Mouse (Mus musculus) urinary bladder, postnatal 25 days (tissue): ENCODE results near the gene Nacad.

Source experiments
- DNase-seq: peaks from one replicate; pipeline ENCODE4 v3.0.0; 2022; ENCODE audit warnings: low spot score

The Nacad gene

GRCm38 (mm10) chr11:6581560-6581959 lies 24.3 kb downstream of the Nacad start:
- no peak for DNase-seq

DNA sequence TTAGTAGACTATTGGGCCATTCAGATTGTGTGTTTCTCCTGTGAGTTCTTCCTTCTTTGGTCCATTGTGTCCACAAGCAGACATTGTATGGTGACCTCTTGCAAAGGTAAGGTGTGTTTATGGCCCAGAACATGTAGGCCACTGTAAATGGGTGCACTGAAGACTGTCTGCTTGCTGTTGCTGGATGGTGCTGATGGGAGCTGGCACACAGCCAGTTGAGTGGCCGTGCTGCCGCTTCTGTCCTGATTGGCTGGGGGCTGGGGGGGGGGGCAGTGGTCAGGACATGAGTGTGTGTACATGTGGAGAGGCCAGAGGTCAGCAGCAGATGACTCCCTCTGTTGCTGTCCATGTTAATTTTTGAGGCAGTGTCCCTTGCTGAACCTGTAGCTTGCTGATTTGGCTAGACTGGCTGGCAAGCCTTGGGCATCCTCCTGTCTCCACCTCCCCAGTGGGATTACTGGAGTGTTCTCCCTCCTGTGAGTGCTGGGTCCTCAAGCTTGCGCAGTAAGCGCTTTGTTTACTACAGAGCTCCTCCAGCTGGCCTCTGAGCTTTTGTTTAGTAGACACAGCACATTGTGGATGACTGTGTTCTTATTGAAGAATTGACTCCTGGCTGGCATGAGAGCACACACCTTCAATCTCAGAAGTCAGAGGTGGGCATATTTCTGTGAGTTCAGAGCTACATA lies 25.6 kb downstream of the Nacad start:
- DNase-seq: no peak

DNA sequence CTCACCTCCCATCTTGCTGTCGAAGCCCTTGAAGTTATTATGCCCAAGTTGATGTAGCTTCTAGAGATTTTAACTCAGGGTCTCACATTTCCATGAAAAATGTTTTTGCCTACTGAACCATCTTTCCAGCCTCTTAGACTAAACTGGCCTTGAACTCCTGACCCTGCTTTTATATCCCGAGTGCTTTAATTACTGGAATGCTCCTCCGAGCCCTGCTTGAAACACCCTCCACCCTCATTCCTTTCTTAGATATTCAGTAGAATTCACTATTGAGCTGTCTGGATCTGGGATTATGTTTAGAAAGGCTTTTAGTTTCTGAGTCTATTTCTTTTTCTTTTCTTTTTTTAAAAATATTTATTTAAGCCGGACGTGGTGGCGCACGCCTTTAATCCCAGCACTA lies 26.5 kb downstream of the Nacad start:
- no peak for DNase-seq

DNA sequence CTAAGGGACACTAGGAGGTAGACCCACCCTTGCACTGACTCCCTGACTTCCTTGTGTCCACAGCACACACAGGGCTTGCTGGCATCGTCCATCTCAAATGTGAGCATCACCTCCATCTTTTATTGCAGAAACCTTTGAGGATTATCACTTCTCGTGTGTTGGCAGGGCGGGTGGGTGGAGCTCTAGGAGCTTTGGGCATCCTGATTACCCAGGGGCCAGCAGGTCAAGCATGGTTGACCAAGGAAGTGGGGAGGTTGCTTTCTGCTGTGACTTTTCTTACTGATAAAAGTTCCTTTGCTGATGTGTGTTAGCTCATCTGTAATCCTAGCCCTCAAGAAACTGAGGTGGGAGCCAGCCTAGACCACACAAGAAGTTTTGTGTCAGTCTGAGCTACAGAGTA lies 29.7 kb downstream of the Nacad start:
- DNase-seq: no peak

GRCm38 (mm10) chr11:6569410-6569777 lies 36.5 kb downstream of the Nacad start:
- DNase-seq: no peak

- no peak for DNase-seq
Observed at GRCm38 (mm10) chr11:6568584-6569409, 37.1 kb downstream of the Nacad start.

DNA sequence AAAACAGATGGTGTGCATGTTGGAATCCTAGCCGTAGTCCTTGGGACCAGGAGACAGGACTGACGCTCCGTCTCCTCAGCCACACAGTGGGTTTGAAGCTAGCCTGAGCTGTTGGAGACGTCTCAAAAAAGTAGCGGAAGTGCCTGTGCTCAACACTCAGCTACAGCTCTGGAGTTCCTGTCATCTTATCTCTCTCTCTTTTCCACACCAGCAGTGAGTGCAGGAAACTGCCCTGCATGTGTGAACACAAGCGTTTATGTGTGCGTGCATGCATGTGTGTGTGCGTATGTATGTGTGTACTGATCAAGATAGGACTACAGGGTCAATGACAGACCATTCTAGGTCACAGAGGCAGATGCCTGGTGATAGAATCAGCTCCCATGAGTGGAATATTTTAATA lies 37.9 kb downstream of the Nacad start:
- DNase-seq: no peak

GRCm38 (mm10) chr11:6566496-6566895 lies 39.4 kb downstream of the Nacad start:
- no peak for DNase-seq

- DNase-seq: no peak
Observed at GRCm38 (mm10) chr11:6563201-6563600, 42.7 kb downstream of the Nacad start.

DNA sequence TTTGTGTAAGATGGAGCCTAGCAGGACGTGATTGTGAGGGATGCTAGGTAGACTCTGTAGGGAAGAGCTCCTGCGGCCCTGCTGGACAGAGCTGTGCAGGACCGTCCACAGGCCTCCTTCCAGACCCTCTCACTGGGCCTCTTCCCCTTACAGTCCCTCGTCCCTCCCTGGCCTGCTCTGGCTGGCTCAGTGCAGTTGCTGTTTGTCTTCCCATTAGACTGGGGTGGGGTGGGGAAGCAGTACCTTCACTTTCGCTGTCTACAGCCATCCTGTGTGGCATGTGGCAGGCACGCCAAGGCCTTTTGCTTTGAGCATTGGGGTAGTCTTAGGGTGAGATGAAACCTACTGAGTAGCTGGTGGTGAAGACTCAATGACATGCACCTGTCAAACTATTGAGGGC lies 43.5 kb downstream of the Nacad start:
- no peak for DNase-seq

DNA sequence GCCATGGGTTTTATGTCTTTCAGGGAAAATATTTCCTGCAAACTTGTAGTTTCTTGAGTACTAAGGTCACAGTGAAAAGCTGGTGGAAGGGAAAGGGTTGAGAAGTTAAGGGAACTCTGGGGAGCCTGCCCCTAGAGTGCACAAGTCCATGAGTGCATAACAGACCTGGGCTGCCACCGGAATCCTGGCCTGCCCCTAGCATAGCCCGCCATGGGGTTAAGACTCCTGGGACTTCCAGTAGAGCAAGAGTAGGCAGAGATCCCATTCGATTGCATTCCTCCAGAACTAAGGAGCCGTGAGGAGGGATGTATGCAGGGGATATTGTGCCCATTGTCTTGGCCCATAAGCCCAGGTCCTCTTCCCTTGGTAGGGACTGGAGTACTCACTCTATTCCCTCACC lies 44.4 kb downstream of the Nacad start:
- no peak for DNase-seq

- DNase-seq: no peak
Observed at GRCm38 (mm10) chr11:6560655-6561360, 45.0 kb downstream of the Nacad start.

GRCm38 (mm10) chr11:6559996-6560395 lies 45.9 kb downstream of the Nacad start:
- no peak for DNase-seq

DNA sequence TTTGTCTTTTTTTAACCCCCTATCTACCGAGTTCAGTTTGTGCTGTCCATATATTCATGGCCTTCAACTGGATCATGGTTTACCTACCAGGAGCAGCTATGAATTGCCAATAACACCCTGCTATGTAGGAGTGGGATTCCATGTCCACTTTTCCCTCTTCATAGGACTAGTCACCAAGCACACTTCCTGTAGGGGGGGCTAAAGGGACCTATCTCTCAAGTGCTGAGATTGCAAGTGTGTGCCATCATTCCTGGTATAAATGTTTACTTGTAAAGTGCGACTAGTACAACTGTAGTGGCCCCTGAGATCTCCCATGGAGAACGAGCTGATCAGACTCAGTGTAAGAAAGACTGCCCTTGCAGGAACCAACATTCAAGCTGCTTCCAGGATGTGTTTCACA lies 47.6 kb downstream of the Nacad start:
- DNase-seq: no peak

DNA sequence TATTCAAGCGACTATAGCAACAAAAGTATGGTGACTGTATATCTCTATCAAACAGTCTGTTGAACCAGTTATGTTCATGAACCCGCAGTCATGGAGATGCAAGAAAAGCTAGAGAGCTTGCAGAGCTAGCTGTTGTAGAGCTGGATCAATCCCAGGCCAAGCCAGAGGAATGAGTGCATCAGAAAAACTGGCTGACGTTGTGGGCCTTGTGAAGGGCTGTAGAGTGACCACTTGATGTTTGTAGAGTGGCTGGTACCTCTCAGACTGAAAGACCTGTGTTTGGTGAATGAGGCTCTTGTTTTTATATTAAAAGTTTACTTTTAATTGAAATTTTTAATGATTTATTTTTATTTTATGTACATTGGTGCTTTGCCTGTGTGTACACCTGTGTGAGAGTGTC lies 55.7 kb downstream of the Nacad start:
- DNase-seq: no peak

GRCm38 (mm10) chr11:6549770-6550169 lies 56.1 kb downstream of the Nacad start:
- no peak for DNase-seq
